Mouse (Mus musculus): Measurements from ENCODE around the gene Tfpi. TPM values are rescaled to one million over a fixed set of nuclear protein-coding genes. Genes with fewer than 3 reads are reported as not detected.
A peak's percentile ranks its signal among the peaks of the same experiment; 100 is the strongest.

Tfpi gene
- total RNA-seq, 2 experiments from 2014 or later = 56.1 to 70.0 TPM

- no peak for ATAC-seq (replicated peaks; ENCODE audit: poor library complexity)
These were observed 974 bp downstream of the Tfpi start for GRCm38 (mm10) chr2:84475601-84476000.

- ATAC-seq (replicated peaks; ENCODE audit: poor library complexity) = no peak
These were observed 1.9 kb downstream of the Tfpi start for GRCm38 (mm10) chr2:84474651-84475050.

- ATAC-seq (replicated peaks; ENCODE audit: poor library complexity) = no peak
These were observed 2.5 kb downstream of the Tfpi start for GRCm38 (mm10) chr2:84473941-84474530.

- ATAC-seq (replicated peaks; ENCODE audit: poor library complexity) = peak; percentile 79
These were observed 9.2 kb downstream of the Tfpi start for GRCm38 (mm10) chr2:84467391-84467790.

- no peak for ATAC-seq (replicated peaks; ENCODE audit: poor library complexity)
These were observed 11.6 kb downstream of the Tfpi start for GRCm38 (mm10) chr2:84464956-84465355.

- ATAC-seq (replicated peaks; ENCODE audit: poor library complexity) = no peak
These were observed 14.2 kb downstream of the Tfpi start for GRCm38 (mm10) chr2:84462411-84462810.

- peak; percentile 78 for ATAC-seq (replicated peaks; ENCODE audit: poor library complexity)
These were observed 16.9 kb downstream of the Tfpi start for GRCm38 (mm10) chr2:84459651-84460177.

- ATAC-seq (replicated peaks; ENCODE audit: poor library complexity) = no peak
These were observed 19.4 kb downstream of the Tfpi start for GRCm38 (mm10) chr2:84457221-84457620.

GRCm38 (mm10) chr2:84455236-84455799, 21.3 kb downstream of the Tfpi start:
- ATAC-seq (replicated peaks; ENCODE audit: poor library complexity) = peak; percentile 91

- no peak for ATAC-seq (replicated peaks; ENCODE audit: poor library complexity)
These were observed 21.9 kb downstream of the Tfpi start for GRCm38 (mm10) chr2:84454551-84455235.

GRCm38 (mm10) chr2:84454051-84454450, 22.5 kb downstream of the Tfpi start:
- peak; percentile 87 for ATAC-seq (replicated peaks; ENCODE audit: poor library complexity)

- ATAC-seq (replicated peaks; ENCODE audit: poor library complexity) = no peak
These were observed 31.1 kb downstream of the Tfpi start for GRCm38 (mm10) chr2:84445499-84445898.

- ATAC-seq (replicated peaks; ENCODE audit: poor library complexity) = no peak
These were observed 34.6 kb downstream of the Tfpi start for GRCm38 (mm10) chr2:84441940-84442339.

GRCm38 (mm10) chr2:84429724-84430123, 46.9 kb downstream of the Tfpi start:
- peak; percentile 68 for ATAC-seq (replicated peaks; ENCODE audit: poor library complexity)

- no peak for ATAC-seq (replicated peaks; ENCODE audit: poor library complexity)
These were observed 47.7 kb downstream of the Tfpi start for GRCm38 (mm10) chr2:84428836-84429235.

GRCm38 (mm10) chr2:84426531-84426930, 50.0 kb downstream of the Tfpi start:
- ATAC-seq (replicated peaks; ENCODE audit: poor library complexity) = no peak

- peak; percentile 95 for ATAC-seq (replicated peaks; ENCODE audit: poor library complexity)
These were observed 51.4 kb downstream of the Tfpi start, which contains the start of gene Calcrl for GRCm38 (mm10) chr2:84425138-84425537. Calcrl (minus strand) TSS chr2:84425411.

- no peak for ATAC-seq (replicated peaks; ENCODE audit: poor library complexity)
These were observed 60.1 kb downstream of the Tfpi start for GRCm38 (mm10) chr2:84416501-84416900.

- no peak for ATAC-seq (replicated peaks; ENCODE audit: poor library complexity)
These were observed 66.6 kb downstream of the Tfpi start for GRCm38 (mm10) chr2:84409796-84410592.

- ATAC-seq (replicated peaks; ENCODE audit: poor library complexity) = no peak
These were observed 71.7 kb downstream of the Tfpi start for GRCm38 (mm10) chr2:84404834-84405233.

- ATAC-seq (replicated peaks; ENCODE audit: poor library complexity) = no peak
These were observed 73.9 kb downstream of the Tfpi start for GRCm38 (mm10) chr2:84402713-84403112.

All from megakaryocyte progenitor cell, adult 5-6 weeks (primary cell).